Mouse (Mus musculus) CH12.LX (cell line): ENCODE measurements around the gene Megf8.

ENCODE experiments used
- EP300 ChIP-seq: IDR thresholded peaks from 2 replicates; pipeline ENCODE4 v1.6.1; 2011; ENCODE audit warnings: low read length, improper control_type of control experiment
- POLR2A ChIP-seq: IDR thresholded peaks from 2 replicates; pipeline ENCODE4 v1.6.1; 2011; ENCODE audit warnings: low read depth, mild to moderate bottlenecking, improper control_type of control experiment, low read length
- SIN3A ChIP-seq: IDR thresholded peaks from 2 replicates; pipeline ENCODE4 v1.6.1; 2012; ENCODE audit warnings: low read length, improper control_type of control experiment, inconsistent platforms

- no peak for TF ChIP-seq POLR2A
- no peak for TF ChIP-seq EP300
- TF ChIP-seq SIN3A: no peak
These were observed 78.2 kb downstream of the Megf8 start for GRCm38 (mm10) chr7:25395186-25395557.
